Comparison of ENCODE assay signal across 9 mouse cellular contexts in genomic region chr9:106038865-106039264, GRCm38 (mm10). TPM values are rescaled to one million over a fixed set of nuclear protein-coding genes. Genes with fewer than 3 reads are reported as not detected.
DNase-seq lines count a peak whose midpoint lies in the region; ATAC-seq lines count a peak whose summit lies in the region.
"Had no signal": no experiment of that assay in that cellular context is flagged by ENCODE, and none has a peak within 500 bp of the region (broad histone marks: within the 10 kb centered on the region; RNA-seq: fewer than 3 reads in every experiment).

No protein-coding gene starts in this region.

- no peaks in the 10 kb centered on the region for H3K4me1 ChIP-seq in intestine, embryonic 14.5 days (replicated peaks; ENCODE audit: control insufficient read depth, insufficient read depth, low read length)
- H3K4me1 ChIP-seq in intestine, embryonic 15.5 days (replicated peaks) = no peaks in the 10 kb centered on the region

- no peak overlapping the region for H3K4me3 ChIP-seq in intestine, embryonic 14.5 days (ENCODE audit: low read depth, low read length)
- H3K4me3 ChIP-seq in intestine, embryonic 15.5 days (replicated peaks) = no peak overlapping the region
- H3K4me3 ChIP-seq: midbrain, embryonic 12.5 days had no signal

- no peaks in the 10 kb centered on the region for H3K9me3 ChIP-seq in intestine, embryonic 14.5 days (ENCODE audit: control insufficient read depth, low read length)
- no peaks in the 10 kb centered on the region for H3K9me3 ChIP-seq in intestine, embryonic 15.5 days
- H3K9me3 ChIP-seq: midbrain, embryonic 12.5 days had no signal

- H3K27me3 ChIP-seq in intestine, embryonic 14.5 days (replicated peaks; ENCODE audit: control insufficient read depth, insufficient read depth, low read length) = no peaks in the 10 kb centered on the region
- H3K27me3 ChIP-seq in intestine, embryonic 15.5 days (replicated peaks) = no peaks in the 10 kb centered on the region
- H3K27me3 ChIP-seq: midbrain, embryonic 12.5 days had no signal

- no peak overlapping the region for H3K4me2 ChIP-seq in intestine, embryonic 14.5 days (ENCODE audit: low read length)
- H3K4me2 ChIP-seq in intestine, embryonic 15.5 days (replicated peaks) = no peak overlapping the region
- H3K4me2 ChIP-seq: midbrain, embryonic 12.5 days had no signal

- H3K27ac ChIP-seq in intestine, embryonic 14.5 days (ENCODE audit: low read depth) = no peak overlapping the region
- H3K27ac ChIP-seq in intestine, embryonic 15.5 days = no peak overlapping the region
- H3K27ac ChIP-seq: midbrain, embryonic 12.5 days had no signal

- no peak for ATAC-seq in intestine, embryonic 14.5 days (replicated peaks; ENCODE audit: low FRiP score, low TSS enrichment, low read depth)
- no peak for ATAC-seq in intestine, embryonic 15.5 days

- no peaks in the 10 kb centered on the region for H3K36me3 ChIP-seq in intestine, embryonic 14.5 days (ENCODE audit: control insufficient read depth, insufficient read depth, low read length)
- H3K36me3 ChIP-seq in intestine, embryonic 15.5 days = no peaks in the 10 kb centered on the region
- H3K36me3 ChIP-seq: midbrain, embryonic 12.5 days had no signal

- 10% methylated on average over 4 of the region's 4 CpGs for WGBS in intestine, embryonic 14.5 days
- 4% methylated on average over 4 of the region's 4 CpGs for WGBS in intestine, embryonic 15.5 days

- no peak overlapping the region for H3K9ac ChIP-seq in intestine, embryonic 14.5 days (ENCODE audit: low read length)
- H3K9ac ChIP-seq in intestine, embryonic 15.5 days = no peak overlapping the region
- H3K9ac ChIP-seq: midbrain, embryonic 12.5 days had no signal

- peak; percentile 80 for DNase-seq in intestine, embryonic 14.5 days (ENCODE audit: low spot score)
- DNase-seq in MEL-GATA-1-ER (ENCODE audit: extremely low read depth, low read depth) = peak; percentile 31
- peak; percentile 35 for DNase-seq in cerebellum, adult 8-10 months
- peak; percentile 22 to 75 for DNase-seq in frontal cortex, postnatal 25 days (ENCODE audit: low spot score in 2 of 2)
- peak; percentile 46 to 75 for DNase-seq in layer of hippocampus, postnatal 25 days (ENCODE audit: extremely low spot score in 1 of 2, low spot score in 1 of 2)
- peak; percentile 75 for DNase-seq in mesoderm, embryonic 11.5 days (ENCODE audit: low read depth, low spot score)
- DNase-seq in thymus, postnatal 4 days = peak; percentile 24

RNA-seq across cellular contexts. Expression of gene Col6a4, which starts 57.7 kb away (rescaled TPM):
- polyA plus RNA-seq in intestine, embryonic 14.5 days (2014; fragmentation: Nextera tagmentation; extraction: Ambion mirVana) = 57.6 and 64.5 TPM in 2 replicates
- 66.7 and 76.7 TPM in 2 replicates for polyA plus RNA-seq in intestine, embryonic 15.5 days (2015; fragmentation: Nextera tagmentation; extraction: Ambion mirVana)
- 1 to 10 TPM in 1 of 2 experiments, under 1 TPM in 1; 0.91 to 1.9 TPM for total RNA-seq in layer of hippocampus, postnatal 25 days (2021)

Comparison
In these comparisons a context has a peak if more than half of its experiments do, and no peak if none do; other contexts are left out.
1. DNase-seq: peak in every context shown above with its lines; median percentile 80 in intestine, embryonic 14.5 days; 75 in mesoderm, embryonic 11.5 days; 60 in layer of hippocampus, postnatal 25 days; 48 in frontal cortex, postnatal 25 days; 35 in cerebellum, adult 8-10 months; 31 in MEL-GATA-1-ER; 24 in thymus, postnatal 4 days.